Mouse (Mus musculus) layer of hippocampus, postnatal 10 days (tissue): Measurements from ENCODE around the gene Ints5. TPM values are rescaled to one million over a fixed set of nuclear protein-coding genes. Genes with fewer than 3 reads are reported as not detected.
A peak's percentile ranks its signal among the peaks of the same experiment; 100 is the strongest.
"Not testable (repeated sequence)": the region's sequence is repeated elsewhere in the genome, so short reads cannot be mapped to it uniquely, and the experiment has no call there.

Experiments
- DNase-seq, 2 experiments: peaks; one replicate each; pipeline ENCODE4 v3.0.0; 2021; ENCODE audit warnings: low spot score in 2 of 2
- total RNA-seq, 2 experiments: library from RNA; stranded (reverse); gene quantifications; 2 replicates each; pipeline ENCODE4 v1.2.3; 2021

Ints5 gene
- total RNA-seq, 2 experiments from 2014 or later = 24.6 to 25.0 TPM

GRCm38 (mm10) chr19:8886916-8887584 is 5.8 kb upstream of the Ints5 start:
- DNase-seq = no peak

- DNase-seq = no peak
These were observed 5.0 kb upstream of the Ints5 start for GRCm38 (mm10) chr19:8887585-8888463.

- peak; percentile 93 to 95 for DNase-seq
These were observed 4.1 kb upstream of the Ints5 start, which contains the start of the genes 1810009A15Rik and Gm49416 for GRCm38 (mm10) chr19:8888511-8889385. TSS of gene 1810009A15Rik (plus strand) at chr19:8888853. TSS of gene Gm49416 (plus strand) at chr19:8888926.

- no peak for DNase-seq
These were observed 2.7 kb downstream of the Ints5 start for GRCm38 (mm10) chr19:8895397-8895960.

- not testable (repeated sequence) for DNase-seq
These were observed 3.4 kb downstream of the Ints5 start for GRCm38 (mm10) chr19:8896231-8896630.

- DNase-seq = peak; percentile 42 to 61
These were observed 4.5 kb downstream of the Ints5 start for GRCm38 (mm10) chr19:8897211-8897864.

- peak; percentile 92 to 94 for DNase-seq
These were observed 5.2 kb downstream of the Ints5 start, which contains the start of gene Ganab for GRCm38 (mm10) chr19:8897865-8898495. TSS of gene Ganab (plus strand) at chr19:8898071.

GRCm38 (mm10) chr19:8898576-8898975 is 5.8 kb downstream of the Ints5 start:
- no peak for DNase-seq

GRCm38 (mm10) chr19:8899079-8899478 is 6.3 kb downstream of the Ints5 start:
- no peak for DNase-seq

- no peak for DNase-seq
These were observed 10.6 kb downstream of the Ints5 start for GRCm38 (mm10) chr19:8903412-8903811.

- DNase-seq = no peak
These were observed 15.7 kb downstream of the Ints5 start for GRCm38 (mm10) chr19:8908531-8908930.

GRCm38 (mm10) chr19:8911810-8912209 is 19.0 kb downstream of the Ints5 start:
- DNase-seq = no peak

GRCm38 (mm10) chr19:8914212-8914611 is 21.4 kb downstream of the Ints5 start:
- no peak for DNase-seq

- no peak for DNase-seq
These were observed 26.2 kb downstream of the Ints5 start for GRCm38 (mm10) chr19:8919000-8919399.

- no peak for DNase-seq
These were observed 26.9 kb downstream of the Ints5 start for GRCm38 (mm10) chr19:8919684-8920072.

- DNase-seq = peak; percentile 90 to 92
These were observed 27.4 kb downstream of the Ints5 start, which contains the start of gene B3gat3 for GRCm38 (mm10) chr19:8920073-8920736. TSS of gene B3gat3 (plus strand) at chr19:8920374.

GRCm38 (mm10) chr19:8920836-8921291 is 28.1 kb downstream of the Ints5 start:
- DNase-seq = no peak

GRCm38 (mm10) chr19:8921741-8922140 is 28.9 kb downstream of the Ints5 start:
- DNase-seq = no peak

GRCm38 (mm10) chr19:8926766-8927165 is 34.0 kb downstream of the Ints5 start:
- no peak for DNase-seq
